Mouse (Mus musculus): Measurements from ENCODE around the gene Polr1d. TPM values are rescaled to one million over a fixed set of nuclear protein-coding genes. Genes with fewer than 3 reads are reported as not detected.

Gene Polr1d
- polyA plus RNA-seq, 1 experiment from 2014 or later = 132 TPM

- no peaks in the 10 kb centered on the region for H3K36me3 ChIP-seq (ENCODE audit: control insufficient read depth, insufficient read depth, low read length)
- H3K27ac ChIP-seq (replicated peaks; ENCODE audit: low read depth, low read length) = no peak overlapping the region
- no peak overlapping the region for H3K4me2 ChIP-seq (ENCODE audit: low read depth, severe bottlenecking)
- H3K4me3 ChIP-seq (ENCODE audit: low read depth, low read length) = no peak overlapping the region
- ATAC-seq (ENCODE audit: insufficient number of reproducible peaks, low FRiP score, low TSS enrichment, low read depth) (no peak), DNase-seq (ENCODE audit: low spot score) (no peak)
- H3K4me1 ChIP-seq (ENCODE audit: control insufficient read depth, insufficient read depth, low read length) = no peaks in the 10 kb centered on the region
- no peaks in the 10 kb centered on the region for H3K9me3 ChIP-seq (ENCODE audit: control insufficient read depth, low read length)
- 76% methylated on average over 40 of the region's 40 CpGs for WGBS
- H3K27me3 ChIP-seq (ENCODE audit: control insufficient read depth, insufficient read depth, low read length) = no peaks in the 10 kb centered on the region
- no peak overlapping the region for H3K9ac ChIP-seq (ENCODE audit: low read length)
Measured at GRCm38 (mm10) chr5:147041965-147042937, 34.6 kb upstream of the Polr1d start.

- H3K27ac ChIP-seq (replicated peaks; ENCODE audit: low read depth, low read length) = no peak overlapping the region
- ATAC-seq (ENCODE audit: insufficient number of reproducible peaks, low FRiP score, low TSS enrichment, low read depth) (no peak), DNase-seq (ENCODE audit: low spot score) (no peak)
- H3K27me3 ChIP-seq (ENCODE audit: control insufficient read depth, insufficient read depth, low read length) = no peaks in the 10 kb centered on the region
- no peak overlapping the region for H3K9ac ChIP-seq (ENCODE audit: low read length)
- H3K4me2 ChIP-seq (ENCODE audit: low read depth, severe bottlenecking) = no peak overlapping the region
- H3K4me1 ChIP-seq (ENCODE audit: control insufficient read depth, insufficient read depth, low read length) = no peaks in the 10 kb centered on the region
- WGBS = 58% methylated on average over 15 of the region's 15 CpGs
- no peak overlapping the region for H3K4me3 ChIP-seq (ENCODE audit: low read depth, low read length)
- H3K36me3 ChIP-seq (ENCODE audit: control insufficient read depth, insufficient read depth, low read length) = no peaks in the 10 kb centered on the region
- H3K9me3 ChIP-seq (ENCODE audit: control insufficient read depth, low read length) = no peaks in the 10 kb centered on the region
Measured at GRCm38 (mm10) chr5:147043240-147043844, 33.5 kb upstream of the Polr1d start.

GRCm38 (mm10) chr5:147045311-147045710 is 31.5 kb upstream of the Polr1d start:
- no peaks in the 10 kb centered on the region for H3K4me1 ChIP-seq (ENCODE audit: control insufficient read depth, insufficient read depth, low read length)
- DNase-seq (ENCODE audit: low spot score) = no peak

GRCm38 (mm10) chr5:147045929-147046328 is 30.9 kb upstream of the Polr1d start:
- H3K9me3 ChIP-seq (ENCODE audit: control insufficient read depth, low read length) = no peaks in the 10 kb centered on the region
- no peaks in the 10 kb centered on the region for H3K36me3 ChIP-seq (ENCODE audit: control insufficient read depth, insufficient read depth, low read length)
- DNase-seq (ENCODE audit: low spot score) = no peak
- no peak overlapping the region for H3K4me2 ChIP-seq (ENCODE audit: low read depth, severe bottlenecking)
- no peak for ATAC-seq (ENCODE audit: insufficient number of reproducible peaks, low FRiP score, low TSS enrichment, low read depth)
- no peaks in the 10 kb centered on the region for H3K27me3 ChIP-seq (ENCODE audit: control insufficient read depth, insufficient read depth, low read length)
- H3K4me3 ChIP-seq (ENCODE audit: low read depth, low read length) = no peak overlapping the region
- no peak overlapping the region for H3K9ac ChIP-seq (ENCODE audit: low read length)
- H3K27ac ChIP-seq (replicated peaks; ENCODE audit: low read depth, low read length) = no peak overlapping the region
- H3K4me1 ChIP-seq (ENCODE audit: control insufficient read depth, insufficient read depth, low read length) = no peaks in the 10 kb centered on the region
- 65% methylated on average over 11 of the region's 11 CpGs for WGBS

More at GRCm38 (mm10) chr5:147045311-147045710, 31.5 kb upstream of the Polr1d start:
- no peak overlapping the region for H3K9ac ChIP-seq (ENCODE audit: low read length)
- no peaks in the 10 kb centered on the region for H3K9me3 ChIP-seq (ENCODE audit: control insufficient read depth, low read length)
- ATAC-seq (ENCODE audit: insufficient number of reproducible peaks, low FRiP score, low TSS enrichment, low read depth) = no peak
- no peak overlapping the region for H3K4me2 ChIP-seq (ENCODE audit: low read depth, severe bottlenecking)
- H3K27me3 ChIP-seq (ENCODE audit: control insufficient read depth, insufficient read depth, low read length) = no peaks in the 10 kb centered on the region
- no peak overlapping the region for H3K4me3 ChIP-seq (ENCODE audit: low read depth, low read length)
- WGBS = 80% methylated on average over 10 of the region's 11 CpGs
- no peak overlapping the region for H3K27ac ChIP-seq (replicated peaks; ENCODE audit: low read depth, low read length)
- H3K36me3 ChIP-seq (ENCODE audit: control insufficient read depth, insufficient read depth, low read length) = no peaks in the 10 kb centered on the region

GRCm38 (mm10) chr5:147049544-147050209 is 27.2 kb upstream of the Polr1d start:
- Histone ChIP-seq H3K27me3 (ENCODE audit: control insufficient read depth, insufficient read depth, low read length) (no peaks in the 10 kb centered on the region), H3K27ac (replicated peaks; ENCODE audit: low read depth, low read length) (no peak overlapping the region), H3K4me2 (ENCODE audit: low read depth, severe bottlenecking) (no peak overlapping the region), H3K9me3 (ENCODE audit: control insufficient read depth, low read length) (no peaks in the 10 kb centered on the region), H3K4me1 (ENCODE audit: control insufficient read depth, insufficient read depth, low read length) (no peaks in the 10 kb centered on the region; the same call in 1 of the 2 replicates), H3K9ac (ENCODE audit: low read length) (no peak overlapping the region), H3K4me3 (ENCODE audit: low read depth, low read length) (no peak overlapping the region), H3K36me3 (ENCODE audit: control insufficient read depth, insufficient read depth, low read length) (no peaks in the 10 kb centered on the region)
- WGBS = 84% methylated on average over 19 of the region's 19 CpGs
- DNase-seq (ENCODE audit: low spot score) (no peak), ATAC-seq (ENCODE audit: insufficient number of reproducible peaks, low FRiP score, low TSS enrichment, low read depth) (no peak)

DNA sequence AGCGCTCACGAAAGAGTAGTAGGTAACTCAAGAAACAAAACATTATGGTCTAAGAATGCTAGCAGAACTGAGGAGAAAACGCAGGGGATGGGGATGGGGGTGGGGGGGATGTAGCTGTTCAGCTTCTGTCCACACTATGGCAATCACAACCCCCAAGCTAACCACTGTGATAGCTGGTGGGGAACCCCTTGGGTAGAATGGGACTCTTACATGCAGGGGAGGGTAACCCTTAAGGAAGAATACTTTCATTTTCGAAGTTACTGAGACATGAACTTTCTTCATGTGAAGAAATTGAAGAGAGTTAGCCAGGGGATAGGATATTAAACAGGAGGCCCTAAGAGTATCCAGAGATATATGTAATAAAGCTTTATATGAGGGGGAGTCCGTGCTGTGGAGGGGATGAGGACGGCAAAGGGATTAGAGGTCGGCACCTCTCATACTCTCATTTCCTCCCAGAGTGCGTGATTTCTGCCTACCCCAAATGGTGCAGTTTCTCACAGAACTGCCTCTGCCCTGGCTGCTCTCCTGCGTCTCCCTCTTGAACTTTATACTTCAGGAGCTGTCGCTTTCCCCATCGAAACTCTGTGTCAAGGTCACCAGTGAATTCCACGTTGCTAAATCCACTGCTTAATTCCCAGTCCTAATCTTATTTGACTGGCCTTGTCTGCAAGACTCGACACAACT is 25.9 kb upstream of the Polr1d start:
- ATAC-seq (ENCODE audit: insufficient number of reproducible peaks, low FRiP score, low TSS enrichment, low read depth) (no peak), DNase-seq (ENCODE audit: low spot score) (no peak)
- Histone ChIP-seq H3K27ac (replicated peaks; ENCODE audit: low read depth, low read length) (no peak overlapping the region), H3K9me3 (ENCODE audit: control insufficient read depth, low read length) (no peaks in the 10 kb centered on the region), H3K4me3 (ENCODE audit: low read depth, low read length) (no peak overlapping the region), H3K4me1 (ENCODE audit: control insufficient read depth, insufficient read depth, low read length) (no peaks in the 10 kb centered on the region; the same call in 1 of the 2 replicates), H3K4me2 (ENCODE audit: low read depth, severe bottlenecking) (no peak overlapping the region), H3K27me3 (ENCODE audit: control insufficient read depth, insufficient read depth, low read length) (no peaks in the 10 kb centered on the region), H3K36me3 (ENCODE audit: control insufficient read depth, insufficient read depth, low read length) (no peaks in the 10 kb centered on the region), H3K9ac (ENCODE audit: low read length) (no peak overlapping the region)
- WGBS = 72% methylated on average over 13 of the region's 13 CpGs

GRCm38 (mm10) chr5:147051500-147052308 is 25.1 kb upstream of the Polr1d start:
- no peak for ATAC-seq (ENCODE audit: insufficient number of reproducible peaks, low FRiP score, low TSS enrichment, low read depth)
- Histone ChIP-seq H3K9ac (ENCODE audit: low read length) (no peak overlapping the region), H3K27me3 (ENCODE audit: control insufficient read depth, insufficient read depth, low read length) (no peaks in the 10 kb centered on the region), H3K4me2 (ENCODE audit: low read depth, severe bottlenecking) (no peak overlapping the region), H3K4me3 (ENCODE audit: low read depth, low read length) (no peak overlapping the region), H3K36me3 (ENCODE audit: control insufficient read depth, insufficient read depth, low read length) (no peaks in the 10 kb centered on the region), H3K4me1 (ENCODE audit: control insufficient read depth, insufficient read depth, low read length) (no peaks in the 10 kb centered on the region; the same call in 1 of the 2 replicates), H3K27ac (replicated peaks; ENCODE audit: low read depth, low read length) (no peak overlapping the region), H3K9me3 (ENCODE audit: control insufficient read depth, low read length) (no peaks in the 10 kb centered on the region)
- WGBS = 76% methylated on average over 29 of the region's 29 CpGs
- DNase-seq (ENCODE audit: low spot score) = no peak
